Mouse (Mus musculus) adrenal gland, postnatal 36 days (tissue): Measurements from ENCODE around the gene Slc13a2. TPM values are rescaled to one million over a fixed set of nuclear protein-coding genes. Genes with fewer than 3 reads are reported as not detected.

Experiments
- DNase-seq, 2 experiments: peaks; one replicate each; pipeline ENCODE4 v3.0.0; 2021; ENCODE audit warnings: mixed read lengths in 1 of 2
- long read RNA-seq, 2 experiments: library from polyadenylated mRNA; stranded (forward); transcript quantifications; one replicate each; pipeline ENCODE4 v2.0.0; 2021; ENCODE audit warnings: borderline sequencing depth in 2 of 2
- total RNA-seq, 2 experiments: library from RNA; stranded (reverse); gene quantifications; 2 replicates each; pipeline ENCODE4 v1.2.3; 2021

The Slc13a2 gene
- not detected for total RNA-seq
- long read RNA-seq, experiment 1: 0 reads
- long read RNA-seq, experiment 2: 0 reads

DNA sequence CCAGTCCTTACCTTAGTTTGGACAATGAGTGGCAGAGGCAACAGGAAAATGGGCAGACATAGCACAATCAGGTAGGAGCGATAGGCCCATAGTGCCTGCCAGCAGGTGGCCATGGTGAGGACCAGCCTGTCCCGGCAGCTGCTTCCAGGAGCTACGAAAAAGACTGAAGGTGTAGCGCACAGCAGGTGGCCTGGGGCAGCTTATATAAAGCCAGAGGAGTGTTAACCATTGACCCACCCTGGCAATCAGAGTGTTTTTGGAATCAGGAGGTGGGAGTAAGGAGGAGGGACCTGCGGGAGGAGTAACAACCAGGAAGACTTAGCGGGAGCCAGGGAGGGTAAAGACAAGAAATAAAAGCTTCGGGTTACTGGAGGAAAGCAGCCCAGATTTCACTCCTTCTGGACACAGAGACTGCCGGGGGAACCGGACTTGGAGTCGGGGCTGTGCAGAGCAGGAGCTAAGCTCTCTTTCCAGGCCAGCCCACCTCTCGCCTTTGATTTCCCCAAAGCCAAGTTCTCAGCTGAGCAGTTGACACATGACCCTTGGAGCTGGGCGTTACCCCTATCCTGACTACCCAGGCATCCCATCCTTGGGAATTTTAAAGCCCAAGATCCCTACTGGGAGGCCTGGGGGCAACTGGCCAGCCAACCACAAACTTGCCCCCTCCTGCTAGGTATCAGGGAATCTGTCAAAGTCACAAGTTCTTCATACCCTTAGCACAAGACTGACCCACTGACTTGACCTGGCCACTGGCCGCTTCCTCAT lies at the start of gene Slc13a2:
TSS of gene Slc13a2 (minus strand) at position 163 of the 765 bp plus-strand sequence.
- DNase-seq: no peak

DNA sequence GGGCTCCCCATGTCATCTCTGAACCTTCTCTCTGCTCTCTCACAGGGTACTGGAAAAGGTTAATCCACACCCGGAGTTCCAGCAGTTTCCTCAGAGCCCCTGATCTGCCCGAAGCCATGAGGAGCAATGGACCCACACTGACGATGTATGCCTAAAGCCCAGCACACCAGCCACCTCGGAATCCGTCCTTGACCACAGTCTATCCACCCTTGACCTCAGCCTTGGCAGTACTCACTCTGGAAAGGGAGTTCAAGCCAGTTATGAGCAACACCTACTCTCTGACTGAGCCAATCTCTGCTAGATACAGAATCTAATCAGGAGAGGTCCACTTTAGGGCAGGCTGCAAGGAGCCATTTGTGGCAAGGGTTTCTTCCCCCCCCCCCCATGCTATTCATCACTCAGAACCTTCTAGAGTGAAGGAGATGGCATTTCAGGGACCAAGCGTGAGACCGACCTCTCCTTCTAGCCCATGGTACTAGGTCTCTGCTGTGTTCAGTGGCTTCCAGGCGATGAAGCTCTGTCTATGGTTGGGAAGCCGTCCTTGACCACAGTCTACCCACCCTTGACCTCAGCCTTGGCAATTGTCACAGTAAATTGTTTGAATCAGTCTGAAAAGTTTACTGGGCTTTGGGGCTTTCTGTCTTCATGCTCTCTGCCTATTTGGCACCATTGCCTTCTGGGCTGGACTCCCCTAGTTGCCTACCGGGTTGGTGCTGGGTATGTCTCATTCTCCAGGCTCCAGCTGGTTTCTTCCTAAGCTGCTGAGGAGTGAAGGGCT lies 49.5 kb upstream of the Slc13a2 start:
- DNase-seq: peak; percentile 48 to 63

DNA sequence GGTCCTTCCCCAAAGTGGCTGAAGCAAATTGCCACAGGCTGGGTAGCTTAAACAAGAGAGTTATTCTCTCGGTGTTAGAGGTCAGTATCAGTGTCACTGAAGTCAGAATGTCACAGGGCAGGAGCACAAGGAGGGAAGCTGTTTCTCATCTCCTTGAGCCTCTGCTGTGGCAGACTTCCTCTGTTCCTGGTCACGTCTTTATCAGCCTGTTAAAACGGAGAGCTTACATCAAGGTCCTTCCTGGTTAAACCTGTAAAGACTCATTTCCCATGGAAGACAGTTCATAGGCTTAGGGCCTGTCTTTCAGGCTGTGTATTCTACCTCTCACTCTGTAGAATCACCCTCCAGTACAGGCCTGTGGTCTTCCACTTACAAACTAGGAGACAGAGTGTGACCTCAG lies 45.9 kb upstream of the Slc13a2 start:
- DNase-seq: no peak

DNA sequence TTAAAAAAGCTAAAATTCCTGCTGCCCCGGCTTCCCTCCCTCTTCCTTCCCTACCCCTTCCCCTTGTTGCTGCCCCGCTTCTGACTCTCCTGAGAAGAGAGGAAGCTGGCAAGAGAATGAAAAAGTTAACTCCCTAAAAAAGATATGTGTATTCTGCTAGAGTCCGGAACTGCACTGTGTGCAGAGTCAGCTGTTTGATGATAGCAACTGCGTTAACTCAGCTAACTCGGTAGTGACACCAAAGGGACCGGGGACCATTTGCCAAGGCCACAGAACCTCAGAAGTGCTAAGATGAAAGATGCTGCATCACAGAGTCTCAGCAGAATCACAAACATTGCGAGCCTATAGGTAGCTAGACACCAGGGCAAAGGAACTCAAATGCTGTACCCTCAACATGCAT lies 45.5 kb upstream of the Slc13a2 start:
- no peak for DNase-seq

DNA sequence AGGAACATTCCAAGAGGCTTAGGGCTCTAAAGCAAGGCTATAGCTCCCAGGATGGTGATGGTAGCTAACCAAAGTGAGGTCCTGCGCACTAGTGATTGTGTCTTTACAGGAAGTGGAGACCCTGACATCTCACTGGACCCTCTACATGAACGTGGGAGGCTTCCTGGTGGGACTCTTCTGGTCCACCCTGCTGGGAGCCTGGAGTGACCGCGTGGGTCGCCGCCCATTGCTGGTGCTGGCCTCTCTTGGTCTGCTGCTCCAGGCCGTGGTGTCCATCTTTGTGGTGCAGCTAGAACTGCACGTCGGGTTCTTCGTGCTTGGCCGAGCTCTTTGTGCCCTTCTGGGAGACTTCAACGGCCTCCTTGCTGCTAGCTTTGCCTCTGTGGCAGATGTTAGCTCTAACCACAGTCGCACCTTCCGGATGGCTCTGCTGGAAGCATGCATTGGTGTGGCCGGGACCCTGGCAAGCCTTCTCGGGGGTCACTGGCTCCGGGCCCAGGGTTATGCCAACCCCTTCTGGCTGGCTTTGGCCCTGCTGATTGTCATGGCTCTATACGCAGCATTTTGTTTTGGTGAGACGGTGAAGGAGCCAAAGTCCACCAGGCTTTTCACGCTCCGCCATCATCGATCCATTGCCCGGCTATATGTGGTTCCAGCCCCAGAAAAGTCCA lies 44.4 kb upstream of the Slc13a2 start:
- DNase-seq: no peak

DNA sequence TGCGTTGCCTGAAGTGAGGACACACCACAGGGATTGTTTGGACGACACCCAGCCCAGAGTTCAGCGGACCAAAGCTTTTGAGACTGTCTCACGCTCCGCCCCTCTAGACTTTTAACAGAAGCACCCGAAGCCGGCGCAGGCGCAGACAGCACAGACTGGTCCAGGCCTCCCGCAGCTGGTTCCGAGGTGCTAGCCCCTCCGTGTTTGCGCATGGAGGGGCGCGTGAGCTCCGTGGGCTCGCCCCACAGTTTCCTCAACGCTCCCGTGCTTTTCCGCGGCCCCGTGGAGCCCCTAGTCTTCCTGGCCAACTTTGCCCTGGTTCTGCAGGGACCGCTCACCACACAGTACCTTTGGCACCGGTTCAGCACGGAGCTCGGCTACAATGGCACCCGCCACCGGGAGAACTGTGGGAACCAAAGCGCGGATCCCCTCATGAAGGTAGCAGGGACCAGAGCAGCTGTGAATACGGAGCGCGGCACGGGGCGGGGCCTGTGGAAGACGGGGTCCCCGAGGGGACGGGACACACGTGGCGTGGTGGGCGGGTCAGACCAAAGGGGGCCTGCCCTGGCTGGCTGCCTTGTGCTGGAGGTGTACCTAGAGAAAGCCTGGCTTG lies 43.7 kb upstream of the Slc13a2 start, which contains the start of gene Slc46a1:
TSS of gene Slc46a1 (plus strand) at position 130 of the 613 bp plus-strand sequence.
- DNase-seq: peak; percentile 93 to 96

DNA sequence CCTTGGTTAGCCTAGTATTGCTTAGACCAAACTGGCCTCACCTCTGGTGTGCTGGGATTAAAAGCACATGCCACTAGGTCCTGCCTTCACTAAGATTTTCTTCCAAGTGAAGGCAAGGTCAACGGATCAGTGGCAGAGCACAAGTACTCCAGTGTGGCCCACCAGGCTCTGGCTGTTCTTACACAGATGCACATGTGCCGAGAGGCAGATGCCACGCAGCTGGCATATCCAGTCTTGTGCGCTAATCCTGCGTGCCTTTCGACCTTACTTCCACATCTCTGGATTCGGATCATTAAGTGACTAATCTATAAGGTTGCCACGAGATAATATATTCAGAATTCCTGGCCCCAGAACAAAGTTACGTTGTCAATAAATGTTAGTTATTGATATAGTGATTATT lies 43.1 kb upstream of the Slc13a2 start:
- DNase-seq: no peak

DNA sequence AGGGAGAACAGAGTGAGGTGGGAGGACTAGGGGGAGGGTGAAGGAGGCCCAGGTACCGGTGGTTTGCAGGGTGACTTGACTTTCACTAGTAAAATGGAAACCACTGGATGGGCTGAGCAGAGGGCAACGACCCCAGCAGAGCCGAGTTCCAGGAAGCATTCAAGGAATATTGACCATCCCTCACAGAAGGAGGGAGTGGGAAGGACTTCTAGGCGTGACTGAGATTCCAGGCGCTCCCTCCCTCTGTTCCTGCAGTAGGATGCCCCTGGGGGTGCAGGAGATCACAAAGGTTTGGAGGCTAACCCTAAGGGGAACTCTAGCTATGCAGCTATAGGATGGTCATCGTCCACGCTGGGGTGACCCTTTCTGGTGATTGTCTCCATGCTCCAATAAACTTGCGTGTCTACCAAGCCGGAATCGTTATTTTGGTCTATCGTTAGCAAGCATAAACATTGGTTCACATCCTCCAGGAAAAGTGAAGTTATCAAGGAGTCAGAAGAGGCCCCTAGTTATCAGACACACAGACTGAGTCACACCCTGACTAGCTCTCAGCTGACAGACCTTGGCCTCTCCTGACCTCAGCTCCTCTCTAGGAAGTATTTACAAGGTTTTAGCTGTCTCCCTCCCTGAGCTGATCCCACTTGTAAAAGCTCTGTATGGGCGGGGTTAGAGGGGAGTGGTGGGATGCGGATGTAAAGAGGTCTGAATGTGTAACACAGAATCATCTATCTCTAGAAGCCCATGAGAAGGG lies 41.4 kb upstream of the Slc13a2 start:
- peak; percentile 62 to 66 for DNase-seq

DNA sequence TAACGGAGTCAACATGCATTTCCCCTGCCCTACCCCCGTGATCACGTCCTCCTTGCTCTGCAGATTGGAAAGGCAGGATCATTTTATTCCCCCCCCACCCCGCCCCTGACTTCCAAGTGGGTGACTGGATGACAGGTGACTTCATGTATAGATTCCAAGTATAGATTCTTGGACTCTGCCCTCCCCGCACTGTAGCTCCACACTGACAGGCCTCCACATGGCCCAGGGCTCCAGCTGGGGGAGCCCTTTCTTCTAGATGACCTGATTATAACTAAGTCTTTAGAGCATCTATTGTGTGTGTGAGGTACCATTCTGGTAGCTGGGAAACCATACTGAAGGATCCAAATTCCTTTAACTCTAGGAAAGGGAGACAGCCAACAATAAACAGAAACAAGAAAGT lies 40.7 kb upstream of the Slc13a2 start:
- no peak for DNase-seq

DNA sequence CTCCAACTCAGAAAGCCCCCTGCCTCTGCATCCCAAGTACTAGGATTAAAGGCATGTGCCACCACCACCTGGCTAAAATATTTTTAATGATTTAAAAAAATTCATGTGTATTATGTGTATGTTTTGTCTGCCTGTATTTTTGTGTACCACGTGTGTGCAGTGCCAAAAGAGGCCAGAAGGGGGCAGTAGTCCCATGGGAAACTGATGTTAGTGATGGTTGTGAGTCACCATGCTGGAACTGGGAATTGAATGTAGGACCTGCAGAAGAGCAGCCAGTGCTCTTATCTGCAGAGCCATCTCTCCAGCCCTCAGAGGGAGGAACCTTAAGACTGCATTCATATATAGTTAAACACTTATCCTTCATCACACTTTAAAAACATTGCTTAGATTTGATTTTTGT lies 39.9 kb upstream of the Slc13a2 start:
- no peak for DNase-seq

DNA sequence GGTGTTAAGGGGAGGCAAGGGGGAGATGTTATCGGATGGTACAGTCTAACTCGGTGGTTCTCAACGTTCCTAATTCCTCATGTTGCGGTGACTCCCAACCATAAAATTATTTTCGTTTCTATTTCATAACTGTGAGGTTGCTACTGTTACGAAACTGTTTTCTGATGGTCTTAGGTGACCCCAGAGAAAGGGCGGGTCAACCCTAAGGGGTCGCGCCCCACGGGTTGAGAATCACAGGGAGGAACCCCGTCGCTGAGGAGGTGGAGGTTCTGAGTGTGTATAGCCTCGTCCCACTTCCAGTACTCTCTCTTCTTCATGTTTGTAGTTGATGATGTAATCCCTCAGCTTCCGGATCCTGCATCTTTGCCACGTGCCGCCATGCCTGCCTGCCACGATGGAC lies 36.7 kb upstream of the Slc13a2 start:
- no peak for DNase-seq

DNA sequence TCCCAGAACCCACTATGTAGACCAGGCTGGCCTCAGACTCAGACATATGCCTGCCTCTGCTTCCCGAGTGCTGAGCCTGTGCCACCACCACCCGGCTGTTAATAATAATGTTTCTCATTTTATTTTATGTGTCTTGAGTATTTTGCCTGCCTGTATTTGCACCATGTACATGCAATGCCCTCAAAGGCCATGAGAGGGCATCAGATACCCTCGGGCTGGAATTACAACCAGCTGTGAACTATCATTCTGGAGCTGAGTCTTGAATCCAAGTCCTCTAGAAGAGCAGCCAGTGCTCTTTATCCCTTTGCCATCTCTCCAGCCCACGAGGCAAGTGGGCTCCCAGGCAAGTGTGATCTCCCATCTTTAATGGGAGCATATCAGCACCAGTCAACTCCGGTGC lies 33.3 kb upstream of the Slc13a2 start:
- DNase-seq: peak; percentile 61 to 65

DNA sequence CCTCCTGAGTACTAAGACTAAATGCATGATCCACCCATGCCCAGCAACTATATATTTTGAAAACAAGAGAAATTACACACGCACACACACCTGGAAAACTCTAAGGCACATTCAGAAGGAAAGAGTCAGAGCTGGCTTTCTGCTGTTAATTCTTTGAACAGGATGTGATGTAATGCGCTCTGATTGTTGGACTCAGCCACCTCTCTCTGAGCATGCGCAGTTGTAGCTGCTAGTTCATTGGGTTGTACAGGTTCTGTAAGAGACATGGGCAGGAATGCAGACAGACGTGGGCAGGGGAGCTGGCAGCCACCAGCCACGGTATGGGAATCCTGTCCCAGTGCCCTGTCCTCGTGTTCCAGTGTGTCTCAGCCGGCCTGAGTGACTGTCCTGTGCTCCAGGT lies 32.3 kb upstream of the Slc13a2 start:
- no peak for DNase-seq

DNA sequence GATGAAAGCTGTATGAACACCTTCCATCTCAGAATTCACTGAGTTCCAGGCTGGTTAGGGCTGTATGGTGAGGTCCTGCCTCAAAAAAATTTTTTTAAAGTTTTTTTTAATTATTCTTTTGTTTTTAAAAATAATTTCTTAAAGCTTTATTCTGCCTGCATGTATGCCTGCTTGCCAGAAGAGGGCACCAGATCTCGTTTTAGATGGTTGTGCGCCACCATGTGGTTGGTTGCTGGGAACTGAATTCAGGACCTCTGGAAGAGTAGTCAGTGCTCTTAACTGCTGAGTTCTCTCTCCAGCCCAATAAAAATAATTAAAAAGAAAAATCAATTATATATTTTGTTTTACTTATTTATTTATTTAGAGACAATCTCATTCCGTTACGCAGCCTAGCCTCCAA lies 31.7 kb upstream of the Slc13a2 start:
- peak; percentile 73 to 75 for DNase-seq

DNA sequence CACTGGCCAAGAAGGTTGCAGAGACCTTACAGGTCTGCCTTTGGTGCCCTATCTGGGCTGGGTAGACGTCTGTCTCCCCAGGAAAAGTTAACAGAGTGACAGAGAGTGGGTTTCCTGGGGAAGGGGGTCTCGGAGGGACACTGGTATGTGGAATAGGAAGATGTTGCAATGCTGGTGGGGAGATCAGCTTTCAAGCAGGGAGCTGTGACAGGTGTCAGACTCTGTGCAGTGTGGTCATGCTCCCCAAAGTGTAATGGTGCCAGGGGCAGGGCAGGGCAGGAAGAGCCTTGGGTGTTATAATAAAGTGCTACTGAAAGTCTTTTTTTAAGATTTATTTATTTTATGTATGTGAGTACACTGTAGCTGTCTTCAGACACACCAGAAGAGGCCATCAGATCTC lies 28.3 kb upstream of the Slc13a2 start:
- DNase-seq: no peak

DNA sequence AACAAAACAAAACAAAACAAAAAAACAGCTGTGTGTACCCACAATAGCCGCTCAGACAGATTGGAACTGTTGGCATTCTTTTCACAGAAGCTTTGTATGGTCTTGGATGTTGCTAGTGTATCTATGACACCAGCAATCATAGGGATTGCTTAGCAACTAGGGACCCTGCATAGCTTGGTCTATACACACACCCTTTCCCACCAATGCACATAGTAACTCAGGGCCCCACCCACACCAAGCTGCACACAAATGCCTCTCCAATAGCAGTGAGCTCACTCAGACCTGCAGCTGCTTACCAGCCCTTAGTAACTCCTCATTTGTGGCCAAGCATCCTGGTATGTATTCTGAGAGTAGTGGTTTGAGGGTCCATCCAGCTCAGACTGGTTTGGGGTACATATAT lies 26.2 kb upstream of the Slc13a2 start:
- no peak for DNase-seq

DNA sequence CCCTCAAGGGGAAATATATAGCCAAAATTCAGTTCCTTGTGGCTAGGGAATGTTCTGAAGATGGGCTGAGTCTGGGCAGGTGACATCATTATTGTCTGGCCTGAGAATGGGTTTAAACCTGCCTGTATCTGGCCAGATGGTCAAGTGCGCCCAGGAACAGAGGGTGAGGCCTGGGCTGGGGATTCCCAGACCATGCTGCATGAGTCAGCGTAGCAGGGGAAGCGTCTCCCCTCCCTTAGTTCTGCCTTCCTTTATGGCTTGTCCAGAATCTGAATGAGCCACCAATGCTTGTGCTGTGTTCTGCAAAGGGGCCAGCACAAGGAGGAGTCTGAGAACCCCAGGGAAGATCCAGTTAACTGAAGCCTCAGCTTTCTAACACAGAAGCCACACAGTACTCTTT lies 25.2 kb upstream of the Slc13a2 start:
- peak in 1 of 2 experiments; percentile 34 for DNase-seq

DNA sequence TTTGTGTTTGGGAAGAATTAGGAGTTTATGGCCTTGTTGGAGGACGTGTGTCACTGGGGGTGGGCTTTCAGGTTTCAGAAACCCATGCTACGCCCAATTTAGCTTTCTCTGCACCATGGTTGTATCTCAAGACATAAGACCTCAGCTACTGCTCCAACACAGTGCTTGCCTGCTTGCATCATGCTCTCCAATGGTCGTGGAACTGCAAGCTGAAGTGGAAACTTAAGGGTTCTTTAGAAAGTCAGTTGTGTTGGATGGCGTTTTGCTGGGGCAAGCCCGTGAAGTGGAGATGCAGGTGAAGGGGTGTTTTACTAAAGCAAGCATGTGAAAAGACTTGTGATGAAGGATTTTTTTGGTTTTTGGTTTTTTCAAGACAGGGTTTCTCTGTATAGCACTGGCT lies 21.1 kb upstream of the Slc13a2 start:
- DNase-seq: no peak

DNA sequence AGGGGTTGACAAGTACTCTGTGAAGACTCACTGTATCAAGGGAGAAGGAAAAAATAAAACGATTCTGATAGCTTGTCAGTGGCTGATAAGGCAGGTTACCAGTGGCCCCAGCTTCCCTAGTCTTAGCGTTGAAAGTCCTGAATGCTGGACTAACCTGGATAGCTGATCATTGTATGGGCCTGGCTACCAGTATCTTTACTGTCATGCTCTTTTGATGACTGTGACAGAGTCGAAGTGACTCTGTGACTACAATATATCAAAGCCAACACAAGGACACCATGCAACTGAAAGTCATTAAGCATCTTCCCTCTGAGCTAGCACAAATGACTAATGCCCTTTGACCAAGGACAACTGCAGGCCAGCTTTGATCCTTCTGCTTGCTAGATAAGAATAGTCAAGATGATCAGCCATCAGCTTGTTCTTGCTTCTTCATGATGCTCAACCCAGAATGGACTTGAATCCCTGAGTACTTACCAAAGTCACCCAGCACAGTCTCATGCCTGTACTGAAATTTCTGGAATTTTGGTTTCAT lies 16.4 kb upstream of the Slc13a2 start:
- peak; percentile 53 to 60 for DNase-seq

DNA sequence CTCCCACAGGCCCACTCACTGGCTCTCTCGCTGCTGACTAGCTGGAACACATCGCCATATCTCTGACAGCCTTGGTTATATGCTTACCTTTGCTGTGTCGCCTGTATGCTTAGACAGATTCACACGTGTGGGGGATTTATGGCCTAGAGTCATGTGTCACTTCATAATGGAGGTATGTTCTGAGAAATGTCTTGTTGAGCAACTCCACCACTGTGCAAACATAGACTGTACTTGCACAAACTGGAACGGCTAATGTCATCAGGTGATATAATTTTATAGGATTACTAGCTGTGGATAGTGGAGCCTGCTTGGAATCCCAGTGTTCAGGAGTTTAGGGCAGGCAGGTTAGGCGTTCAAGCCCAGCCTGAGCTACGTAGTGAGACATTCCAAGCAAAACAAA lies 15.2 kb upstream of the Slc13a2 start:
- DNase-seq: no peak

DNA sequence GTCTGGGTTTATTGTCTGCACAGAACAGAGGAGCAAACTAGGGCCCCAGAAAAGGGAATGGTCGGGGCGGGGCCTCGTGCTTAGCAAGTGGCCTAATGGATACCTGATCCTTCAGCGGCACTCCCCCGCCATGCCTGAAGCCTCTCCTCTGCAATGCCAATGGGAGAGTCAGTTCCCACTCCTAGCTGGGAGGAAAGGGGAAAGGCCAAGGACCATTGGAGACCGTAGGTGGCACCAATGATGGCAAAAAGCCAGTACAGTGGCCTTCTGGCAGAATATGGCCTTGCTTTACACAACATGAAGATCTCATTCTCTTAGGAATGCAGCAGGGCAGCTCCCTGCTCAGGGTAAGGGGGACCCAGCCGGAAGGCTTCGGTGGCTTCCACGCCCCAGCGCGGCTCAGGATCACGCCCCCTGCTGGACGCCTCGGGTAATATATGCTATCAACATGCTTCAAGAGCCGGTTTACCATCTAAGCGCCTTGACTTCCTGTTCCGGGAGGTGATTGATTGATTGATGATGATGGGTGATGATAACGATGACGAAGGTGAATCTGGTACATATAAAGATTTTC lies 13.8 kb upstream of the Slc13a2 start:
- DNase-seq: peak; percentile 79 to 83
